18 mouse cellular contexts compared by ENCODE assay signal in genomic region chr7:142645045-142645444, GRCm38 (mm10). TPM values are rescaled to one million over a fixed set of nuclear protein-coding genes. Genes with fewer than 3 reads are reported as not detected.
DNase-seq lines count a peak whose midpoint lies in the region; ATAC-seq lines count a peak whose summit lies in the region.
"Had no signal": no experiment of that assay in that cellular context is flagged by ENCODE, and none has a peak within 500 bp of the region (broad histone marks: within the 10 kb centered on the region; RNA-seq: fewer than 3 reads in every experiment).

No protein-coding gene starts in this region.

- H3K4me1 ChIP-seq in heart, embryonic 14.5 days (ENCODE audit: control insufficient read depth in 2 of 2, insufficient read depth in 2 of 2, low read length in 2 of 2), result peaks cover 14 to 28% of the 10 kb centered on the region in 2 experiments; a peak in 3 of 4 replicates
- peaks cover 25% of the 10 kb centered on the region for H3K4me1 ChIP-seq in limb, embryonic 12.5 days (replicated peaks)
- no peaks in the 10 kb centered on the region for H3K4me1 ChIP-seq in midbrain, embryonic 16.5 days (ENCODE audit: control insufficient read depth, insufficient read depth, low read length)
- H3K4me1 ChIP-seq: midbrain, embryonic 10.5 days had no signal

- 0 out of 2 replicates have a peak, but pooled peaks cover 3% of the 10 kb centered on the region for H3K9me3 ChIP-seq in heart, embryonic 14.5 days (ENCODE audit: control insufficient read depth, low read length)
- H3K9me3 ChIP-seq in limb, embryonic 12.5 days, result 0 out of 2 replicates have a peak, but pooled peaks cover 5% of the 10 kb centered on the region
- no peaks in the 10 kb centered on the region for H3K9me3 ChIP-seq in midbrain, embryonic 16.5 days (replicated peaks; ENCODE audit: control insufficient read depth, low read length, poor library complexity, severe bottlenecking)

- 0% methylated on average over 5 of the region's 5 CpGs for WGBS in heart, embryonic 14.5 days
- 13% methylated on average over 5 of the region's 5 CpGs for WGBS in limb, embryonic 12.5 days
- WGBS in midbrain, embryonic 16.5 days, result 58% methylated on average over 5 of the region's 5 CpGs

- H3K27ac ChIP-seq in heart, embryonic 14.5 days (replicated peaks in 1 of 2; ENCODE audit: control insufficient read depth in 1 of 2, insufficient read depth in 1 of 2, low read depth in 2 of 2, low read length in 2 of 2), result peak overlapping the region; percentile 76 to 81
- H3K27ac ChIP-seq in limb, embryonic 12.5 days, result peak overlapping the region; percentile 74
- no peak overlapping the region for H3K27ac ChIP-seq in midbrain, embryonic 16.5 days (ENCODE audit: low read length)
- H3K27ac ChIP-seq: hindbrain, postnatal 0 days; midbrain, embryonic 10.5 days had no signal

- no peak overlapping the region for H3K9ac ChIP-seq in heart, embryonic 14.5 days (ENCODE audit: low read length)
- no peak overlapping the region for H3K9ac ChIP-seq in limb, embryonic 12.5 days (replicated peaks)
- no peak overlapping the region for H3K9ac ChIP-seq in midbrain, embryonic 16.5 days (ENCODE audit: low read depth, low read length)

- intact Hi-C loops in heart, postnatal 14 days (cut with DNase I), result no loop called here

- 0 out of 2 replicates have a peak overlapping the region, but pooled peaks have one; percentile 0 for H3K4me2 ChIP-seq in heart, embryonic 14.5 days (ENCODE audit: low read length)
- no peak overlapping the region for H3K4me2 ChIP-seq in limb, embryonic 12.5 days
- no peak overlapping the region for H3K4me2 ChIP-seq in midbrain, embryonic 16.5 days (ENCODE audit: low read length)

- no peaks in the 10 kb centered on the region for H3K27me3 ChIP-seq in heart, embryonic 14.5 days (ENCODE audit: control insufficient read depth, insufficient read depth, low read length)
- 0 out of 2 replicates have a peak, but pooled peaks cover 2% of the 10 kb centered on the region for H3K27me3 ChIP-seq in limb, embryonic 12.5 days
- no peaks in the 10 kb centered on the region for H3K27me3 ChIP-seq in midbrain, embryonic 16.5 days (ENCODE audit: control insufficient read depth, insufficient read depth, low read depth, low read length)

- no peak overlapping the region for H3K4me3 ChIP-seq in heart, embryonic 14.5 days (ENCODE audit: control insufficient read depth in 1 of 2, insufficient read depth in 1 of 2, low read depth in 1 of 2, low read length in 2 of 2)
- H3K4me3 ChIP-seq in limb, embryonic 12.5 days (replicated peaks), result no peak overlapping the region
- H3K4me3 ChIP-seq in midbrain, embryonic 16.5 days (ENCODE audit: low read depth, low read length), result no peak overlapping the region
- H3K4me3 ChIP-seq: midbrain, embryonic 10.5 days; myocyte had no signal

- H3K36me3 ChIP-seq in heart, embryonic 14.5 days (ENCODE audit: control insufficient read depth, insufficient read depth, low read length), result no peaks in the 10 kb centered on the region
- no peaks in the 10 kb centered on the region for H3K36me3 ChIP-seq in limb, embryonic 12.5 days
- no peaks in the 10 kb centered on the region for H3K36me3 ChIP-seq in midbrain, embryonic 16.5 days (ENCODE audit: control insufficient read depth, insufficient read depth, low read length)
- H3K36me3 ChIP-seq: midbrain, embryonic 10.5 days had no signal

- no peak for DNase-seq in heart, postnatal 14 days
- peak; percentile 21 for DNase-seq in 3T3-L1 (ENCODE audit: low read depth, low spot score)
- DNase-seq in c-Kit-positive CD71-positive TER-119-positive erythroid progenitor cells, embryonic 14.5 days (ENCODE audit: low spot score), result peak; percentile 10
- DNase-seq in thymus, postnatal 10 days (ENCODE audit: low spot score in 2 of 2), result no peak
- DNase-seq in spleen, adult 12 weeks (ENCODE audit: low spot score), result no peak
- DNase-seq: adrenal gland, postnatal 36 days; kidney, adult 2 months; lung, adult 2 months; thymus, postnatal 14 days had no signal

- ATAC-seq in heart, embryonic 14.5 days (ENCODE audit: insufficient number of reproducible peaks, insufficient read depth, low FRiP score, low read depth), result peak; percentile 79
- no peak for ATAC-seq in limb, embryonic 12.5 days (ENCODE audit: insufficient number of reproducible peaks, insufficient read depth, low FRiP score, low TSS enrichment, low read depth)
- ATAC-seq in midbrain, embryonic 16.5 days, result no peak
- ATAC-seq: CD4-positive, CD25-positive, alpha-beta regulatory T cell, adult 4 months; hindbrain, postnatal 0 days had no signal

RNA-seq across cellular contexts. Expression of gene Igf2, which starts 21.6 kb away (rescaled TPM):
- polyA plus RNA-seq in heart, embryonic 14.5 days (2014; fragmentation: Nextera tagmentation; extraction: Ambion mirVana), result 1,590 and 1,642 TPM in 2 replicates
- 100 to 1,000 TPM; 349 to 384 TPM for total RNA-seq in heart, postnatal 14 days (2021)
- 815 and 938 TPM in 2 replicates for polyA plus RNA-seq in limb, embryonic 12.5 days (2016; fragmentation: Nextera tagmentation; extraction: Ambion mirVana)
- polyA plus RNA-seq in midbrain, embryonic 16.5 days (2015; fragmentation: Nextera tagmentation; extraction: Ambion mirVana), result 88.2 and 90.7 TPM in 2 replicates

RNA-seq across cellular contexts. Expression of gene Gm49394, which starts 24.7 kb away (rescaled TPM):
- 0.04 TPM in 1 of 2 replicates, not detected in the other for polyA plus RNA-seq in heart, embryonic 14.5 days (2014; fragmentation: Nextera tagmentation; extraction: Ambion mirVana)
- total RNA-seq in heart, postnatal 14 days (2021), result not detected
- not detected in 2 replicates for polyA plus RNA-seq in limb, embryonic 12.5 days (2016; fragmentation: Nextera tagmentation; extraction: Ambion mirVana)
- polyA plus RNA-seq in midbrain, embryonic 16.5 days (2015; fragmentation: Nextera tagmentation; extraction: Ambion mirVana), result not detected in 2 replicates
- total RNA-seq: adrenal gland, postnatal 36 days; left cerebral cortex, adult 8-10 months had no signal
- polyA plus RNA-seq: CD4-positive, CD25-positive, alpha-beta regulatory T cell, adult 4 months; hindbrain, postnatal 0 days; kidney, adult 2 months; large intestine, adult 2 months; lung, adult 2 months; midbrain, embryonic 10.5 days had no signal

Comparison
In these comparisons a context has a peak if more than half of its experiments do, and no peak if none do; other contexts are left out.
1. DNase-seq: peak in 3T3-L1 (single experiment) and c-Kit-positive CD71-positive TER-119-positive erythroid progenitor cells, embryonic 14.5 days (single experiment); none in heart, postnatal 14 days (0 of 2), thymus, postnatal 10 days (0 of 2) and spleen, adult 12 weeks (single experiment).